Mouse (Mus musculus) stomach, postnatal 0 days (tissue): ENCODE measurements at regions not wholly inside any gene's neighbourhood (a gene's known extent, or its start where the extent isn't known, plus 50 kb on each side); places are given as distances from the start of the nearest gene placed in this dataset.

Source experiments
- ATAC-seq: fragments of 200-750 bp; cut with Nextera tagmentation; 2 replicates; pipeline ENCODE4 v1.8.0; 2017; ENCODE audit not compliant: low FRiP score, low TSS enrichment
- DNase-seq: peaks from one replicate; pipeline ENCODE4 v3.0.0-alpha.2; 2016; ENCODE audit warnings: low spot score
- H3K27ac ChIP-seq: fragments of 300-500 bp; sonication (generic); replicated peaks from 2 replicates; pipeline ENCODE4 v1.5.1; 2014; ENCODE audit warnings: mild to moderate bottlenecking, control low read depth
- H3K27me3 ChIP-seq: fragments of 300-500 bp; sonication (generic); 2 replicates; pipeline ENCODE4 v1.6.1; 2014; ENCODE audit warnings: low read length; ENCODE audit not compliant: control insufficient read depth, insufficient read depth
- H3K36me3 ChIP-seq: fragments of 300-500 bp; sonication (generic); 2 replicates; pipeline ENCODE4 v1.6.1; 2014; ENCODE audit warnings: low read length, mixed read lengths; ENCODE audit not compliant: control insufficient read depth, insufficient read depth
- H3K4me1 ChIP-seq: fragments of 300-500 bp; sonication (generic); replicated peaks from 2 replicates; pipeline ENCODE4 v1.6.1; 2014; ENCODE audit warnings: antibody characterized with exemption; ENCODE audit not compliant: control insufficient read depth, insufficient read depth
- H3K4me2 ChIP-seq: fragments of 300-500 bp; sonication (generic); replicated peaks from 2 replicates; pipeline ENCODE4 v1.6.1; 2014; ENCODE audit warnings: low read depth, mild to moderate bottlenecking, control low read depth, moderate library complexity
- H3K4me3 ChIP-seq: fragments of 300-500 bp; sonication (generic); 2 replicates; pipeline ENCODE4 v1.5.1; 2014; ENCODE audit warnings: low read depth, low read length, control low read depth
- H3K9ac ChIP-seq: fragments of 300-500 bp; sonication (generic); 2 replicates; pipeline ENCODE4 v1.6.1; 2014; ENCODE audit warnings: mild to moderate bottlenecking, low read length, control low read depth, mixed read lengths
- H3K9me3 ChIP-seq: fragments of 300-500 bp; sonication (generic); 2 replicates; pipeline ENCODE4 v1.6.1; 2016; ENCODE audit warnings: low read length; ENCODE audit not compliant: control insufficient read depth
- CTCF ChIP-seq: IDR thresholded peaks from 2 replicates; pipeline ENCODE4 v1.5.1; 2016; ENCODE audit warnings: antibody characterized with exemption, low read depth, mild to moderate bottlenecking, moderate library complexity
- EP300 ChIP-seq: optimal IDR thresholded peaks from 2 replicates; pipeline ENCODE3; 2016; ENCODE audit warnings: antibody characterized with exemption
- WGBS: fragments of 180-500 bp; shearing (Covaris S2); extraction: QIAGEN DNeasy Blood & Tissue Kit; methylation state at CpG from one replicate; pipeline ENCODE4 v1.1.7; 2014; 5-methylcytosine and 5-hydroxymethylcytosine counted together

DNA sequence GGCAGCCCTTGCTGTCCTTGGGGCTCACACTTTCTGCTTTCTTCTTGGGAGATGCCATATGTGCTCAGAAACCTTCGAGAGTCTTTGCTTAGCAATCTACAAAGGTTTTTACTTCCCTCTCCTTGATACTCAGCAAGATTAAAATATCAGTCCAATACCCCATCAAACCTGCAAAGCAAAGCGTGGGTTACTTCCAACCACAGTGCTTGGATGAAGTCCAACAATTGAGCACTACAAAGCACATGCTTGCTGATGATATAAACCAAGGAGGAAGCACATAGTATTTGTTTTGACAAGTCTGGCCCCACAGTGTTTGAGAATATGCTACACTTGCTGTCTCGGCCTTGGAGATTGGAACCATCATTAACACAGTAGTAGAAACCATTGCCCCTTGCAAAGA, 738.1 kb upstream of the Arrdc4 start:
- TF ChIP-seq EP300 (no peak), CTCF (no peak)
- DNase-seq (no peak), ATAC-seq (no peak)
- no peak overlapping the region for H3K4me2 ChIP-seq
- 24% methylated on average over 3 of the region's 3 CpGs for WGBS
- no peak overlapping the region for H3K9ac ChIP-seq
- no peak overlapping the region for H3K27ac ChIP-seq
- no peaks in the 10 kb centered on the region for H3K9me3 ChIP-seq
- H3K4me1 ChIP-seq: no peaks in the 10 kb centered on the region
- H3K27me3 ChIP-seq: no peaks in the 10 kb centered on the region
- no peaks in the 10 kb centered on the region for H3K36me3 ChIP-seq
- no peak overlapping the region for H3K4me3 ChIP-seq

DNA sequence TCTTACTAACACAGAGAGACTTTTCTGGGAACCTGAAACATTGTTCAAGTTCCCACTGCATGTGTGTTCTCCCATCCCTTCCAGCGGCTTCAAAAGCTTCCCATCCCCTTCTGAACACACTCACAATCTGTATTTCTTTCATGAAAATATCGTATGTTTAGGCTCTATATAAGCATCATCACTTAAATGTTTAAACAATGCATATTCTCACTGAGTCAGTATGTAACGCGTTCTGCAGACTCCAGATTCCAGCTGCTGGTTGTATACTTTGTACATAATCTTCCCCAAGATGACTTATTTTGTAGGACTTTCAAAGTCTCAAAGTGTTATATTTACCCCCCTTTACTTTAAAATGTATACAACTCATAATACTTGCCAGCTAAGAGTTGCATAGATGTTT, 735.5 kb upstream of the Arrdc4 start:
- no peak for TF ChIP-seq CTCF
- no peak for TF ChIP-seq EP300
- no peaks in the 10 kb centered on the region for H3K4me1 ChIP-seq
- no peak overlapping the region for H3K27ac ChIP-seq
- H3K4me2 ChIP-seq: no peak overlapping the region
- 42% methylated on average over 4 of the region's 4 CpGs for WGBS
- no peak overlapping the region for H3K9ac ChIP-seq
- no peaks in the 10 kb centered on the region for H3K36me3 ChIP-seq
- no peak overlapping the region for H3K4me3 ChIP-seq
- H3K9me3 ChIP-seq: no peaks in the 10 kb centered on the region
- DNase-seq (no peak), ATAC-seq (no peak)
- no peaks in the 10 kb centered on the region for H3K27me3 ChIP-seq
